Mouse (Mus musculus) forebrain, postnatal 0 days (tissue): ENCODE results near the gene Cdc42. TPM values are rescaled to one million over a fixed set of nuclear protein-coding genes. Genes with fewer than 3 reads are reported as not detected.

Experiments
- ATAC-seq: fragments of 200-750 bp; cut with Nextera tagmentation; 2 replicates; pipeline ENCODE4 v1.8.0; 2017; ENCODE audit warnings: mild to moderate bottlenecking, moderate library complexity
- DNase-seq: peaks from one replicate; pipeline ENCODE4 v3.0.0-alpha.2; 2015
- H3K27ac ChIP-seq: fragments of 300-500 bp; sonication (generic); 2 replicates; pipeline ENCODE4 v1.5.1; 2014; ENCODE audit warnings: low read depth, mild to moderate bottlenecking, antibody characterized with exemption, low read length, moderate library complexity, mixed read lengths
- H3K27me3 ChIP-seq: fragments of 300-500 bp; sonication (generic); 2 replicates; pipeline ENCODE4 v1.6.1; 2014; ENCODE audit warnings: mild to moderate bottlenecking, low read length, mixed read lengths; ENCODE audit not compliant: insufficient read depth
- H3K36me3 ChIP-seq: fragments of 300-500 bp; sonication (generic); 2 replicates; pipeline ENCODE4 v1.6.1; 2014; ENCODE audit warnings: mild to moderate bottlenecking, moderate library complexity; ENCODE audit not compliant: insufficient read depth
- H3K4me1 ChIP-seq: fragments of 300-500 bp; sonication (generic); 2 replicates; pipeline ENCODE4 v1.6.1; 2014; ENCODE audit warnings: antibody characterized with exemption; ENCODE audit not compliant: insufficient read depth
- H3K4me2 ChIP-seq: fragments of 300-500 bp; sonication (generic); 2 replicates; pipeline ENCODE4 v1.6.1; 2014; ENCODE audit warnings: low read depth, mild to moderate bottlenecking, moderate library complexity
- H3K4me3 ChIP-seq: fragments of 300-500 bp; sonication (generic); 2 replicates; pipeline ENCODE4 v1.5.1; 2014; ENCODE audit warnings: low read depth, low read length, mixed read lengths
- H3K9ac ChIP-seq: fragments of 300-500 bp; sonication (generic); 2 replicates; pipeline ENCODE4 v1.6.1; 2014; ENCODE audit warnings: mild to moderate bottlenecking
- H3K9me3 ChIP-seq: fragments of 300-500 bp; sonication (generic); 2 replicates; pipeline ENCODE4 v1.6.1; 2016; ENCODE audit warnings: low read length
- CTCF ChIP-seq: sonication (generic); IDR thresholded peaks from 2 replicates; pipeline ENCODE4 v1.5.1; 2016; ENCODE audit warnings: antibody characterized with exemption, control low read depth, low read depth
- WGBS: fragments of 180-500 bp; shearing (Covaris S2); extraction: QIAGEN DNeasy Blood & Tissue Kit; methylation state at CpG from one replicate; pipeline ENCODE4 v1.1.7; 2014; 5-methylcytosine and 5-hydroxymethylcytosine counted together
- polyA plus RNA-seq: library from polyadenylated mRNA; unstranded; fragments of >200 nt; fragmentation: Nextera tagmentation; extraction: Ambion mirVana; gene quantifications from 2 replicates; pipeline ENCODE4 v1.2.1, GENCODE M21; 2015
- total RNA-seq: library from RNA; depleted of rRNA; stranded (reverse); fragments of >200 nt; gene quantifications from 2 replicates; pipeline ENCODE4 v1.2.3, GENCODE M21; 2014

Cdc42 gene
- total and polyA plus RNA-seq, 2 experiments from 2014 or later: 699 to 1,221 TPM

DNA sequence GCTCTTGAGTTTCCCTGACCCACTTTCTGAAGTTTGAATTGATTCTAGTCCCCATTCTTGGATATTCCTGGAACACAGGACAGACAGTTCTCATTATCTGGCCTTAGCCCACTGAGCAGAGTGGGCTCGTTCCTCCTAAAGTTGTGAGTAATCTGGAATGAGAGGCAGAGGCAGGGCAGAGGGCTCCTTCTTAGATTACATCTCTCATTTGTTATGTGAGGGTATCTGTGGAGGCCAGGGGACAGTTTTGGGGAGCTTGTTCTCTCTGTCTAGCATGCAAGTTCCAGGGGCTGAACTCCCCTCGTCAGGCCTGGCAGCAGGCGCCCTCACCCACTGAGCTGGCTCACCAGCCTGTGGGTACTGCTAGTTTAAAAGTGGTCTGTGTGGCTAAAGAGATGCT, 21.6 kb upstream of the Cdc42 start:
- Histone ChIP-seq H3K36me3 (no peaks in the 10 kb centered on the region), H3K27ac (no peak overlapping the region), H3K27me3 (no peaks in the 10 kb centered on the region), H3K9me3 (no peaks in the 10 kb centered on the region), H3K4me3 (no peak overlapping the region), H3K4me1 (no peaks in the 10 kb centered on the region), H3K9ac (no peak overlapping the region), H3K4me2 (no peak overlapping the region)
- no peak for ATAC-seq
- DNase-seq: no peak
- TF ChIP-seq CTCF: no peak
- WGBS: 82% methylated on average over 3 of the region's 3 CpGs

DNA sequence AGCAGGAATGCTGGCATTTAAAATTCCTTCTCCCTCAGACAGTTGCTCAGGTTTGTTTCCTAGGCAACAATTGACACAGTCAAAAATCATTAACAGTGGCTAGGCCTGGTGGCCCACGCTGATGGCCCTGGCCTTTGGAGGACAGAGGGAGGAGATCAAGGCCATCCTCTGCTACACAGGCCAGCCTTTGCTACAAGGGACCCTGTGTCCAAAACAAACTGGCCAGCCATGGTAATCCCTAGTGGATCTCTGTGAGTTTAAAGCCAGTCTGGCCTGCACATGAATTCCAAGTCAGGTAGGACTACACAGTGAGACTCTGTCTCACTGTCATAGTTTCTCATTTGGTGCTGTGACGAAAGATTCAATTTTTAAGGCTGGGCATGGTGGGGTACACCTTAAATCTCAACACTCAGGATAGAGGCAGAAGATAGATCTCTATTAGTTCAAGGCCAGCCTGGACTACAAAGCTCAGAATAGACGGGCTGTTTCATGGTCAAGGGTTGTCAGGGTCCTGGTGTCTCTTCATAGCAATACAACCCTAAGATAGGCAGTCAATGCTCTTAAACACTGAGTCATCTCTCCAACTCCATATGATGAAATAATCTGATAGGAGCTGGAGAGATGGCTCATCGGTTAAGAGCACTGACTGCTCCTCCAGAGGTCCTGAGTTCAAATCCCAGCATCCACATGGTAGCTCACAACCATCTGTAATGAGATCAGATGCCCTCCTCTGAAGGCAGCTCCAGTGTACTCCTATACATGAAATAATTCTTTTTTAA, 20.2 kb upstream of the Cdc42 start:
- ATAC-seq (no peak), DNase-seq (no peak)
- H3K4me1 ChIP-seq: no peaks in the 10 kb centered on the region
- H3K9ac ChIP-seq: no peak overlapping the region
- 80% methylated on average over 4 of the region's 4 CpGs for WGBS
- no peaks in the 10 kb centered on the region for H3K9me3 ChIP-seq
- no peak overlapping the region for H3K4me3 ChIP-seq
- H3K27ac ChIP-seq: no peak overlapping the region
- H3K36me3 ChIP-seq: no peaks in the 10 kb centered on the region
- no peak for TF ChIP-seq CTCF
- H3K4me2 ChIP-seq: no peak overlapping the region
- no peaks in the 10 kb centered on the region for H3K27me3 ChIP-seq

DNA sequence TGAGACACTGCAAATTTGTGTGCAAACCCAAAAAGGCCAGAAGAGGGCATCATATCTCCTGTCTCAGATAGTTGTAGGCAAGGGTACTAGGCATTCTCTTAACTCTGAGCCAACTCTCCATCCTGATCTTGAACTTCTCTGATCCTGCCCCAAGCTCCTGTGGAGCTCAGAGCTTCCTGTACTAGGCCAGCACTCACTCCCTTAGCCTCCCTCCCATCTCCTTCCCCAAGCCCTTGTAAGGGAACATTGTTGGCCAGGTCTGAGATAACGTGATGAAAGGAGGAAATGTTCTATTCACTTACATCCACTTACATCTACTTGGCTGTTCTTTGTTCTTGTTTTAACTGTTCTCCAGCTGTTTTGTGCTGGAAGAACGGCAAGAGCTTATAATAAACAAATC, 19.3 kb upstream of the Cdc42 start:
- WGBS: 51% methylated on average over 2 of the region's 2 CpGs
- no peak overlapping the region for H3K4me3 ChIP-seq
- no peak for DNase-seq

DNA sequence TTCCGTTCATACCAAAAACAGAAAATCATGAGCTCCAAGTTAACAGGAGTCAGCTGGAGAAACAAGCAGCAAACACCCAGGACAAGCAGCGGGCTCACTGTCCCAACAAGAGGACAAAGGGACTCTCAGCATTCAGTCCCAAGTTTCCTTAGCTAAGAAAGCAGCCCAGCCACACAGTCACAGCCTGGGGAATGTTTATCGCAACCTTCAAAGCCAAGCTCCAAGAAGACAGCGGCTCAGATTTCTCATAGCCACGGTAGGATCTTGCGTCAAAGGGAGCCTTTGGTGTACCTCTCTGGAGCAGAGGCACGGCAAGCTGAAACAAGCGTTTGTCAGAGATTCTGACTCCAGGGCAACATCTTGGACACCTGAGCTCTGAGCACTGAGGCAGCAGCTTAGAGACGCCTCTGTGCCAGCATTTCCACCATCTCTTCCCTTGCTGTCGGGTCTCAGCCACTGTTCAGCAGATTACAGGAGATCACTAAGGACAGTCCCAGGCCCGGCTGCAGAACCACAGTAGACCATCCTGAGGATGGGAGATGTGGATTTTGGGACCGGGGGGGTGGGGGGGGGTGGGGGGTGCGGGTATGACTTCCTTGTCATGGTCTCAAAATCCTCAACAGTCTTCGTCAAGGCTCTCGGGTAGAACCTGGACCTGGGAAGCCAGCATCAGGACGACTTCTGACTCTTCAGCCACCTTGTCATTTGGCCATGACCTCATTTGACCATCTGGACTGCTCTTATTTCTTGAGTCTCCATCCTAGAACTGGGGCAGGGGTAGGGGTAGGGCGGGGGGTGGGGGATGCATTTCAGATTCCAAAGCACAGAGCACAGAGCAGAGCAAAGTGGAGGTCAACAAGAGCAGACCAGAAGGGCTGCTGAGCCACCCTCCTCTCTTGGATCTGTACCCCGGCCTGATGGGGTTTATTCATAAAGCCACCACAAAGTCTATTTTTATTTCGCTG, 18.1 kb upstream of the Cdc42 start:
- no peaks in the 10 kb centered on the region for H3K9me3 ChIP-seq
- no peak overlapping the region for H3K9ac ChIP-seq
- no peak overlapping the region for H3K4me2 ChIP-seq
- no peaks in the 10 kb centered on the region for H3K27me3 ChIP-seq
- ATAC-seq (no peak), DNase-seq (no peak)
- WGBS: 55% methylated on average over 19 of the region's 19 CpGs
- no peak for TF ChIP-seq CTCF
- no peak overlapping the region for H3K4me3 ChIP-seq
- H3K4me1 ChIP-seq: no peaks in the 10 kb centered on the region
- no peaks in the 10 kb centered on the region for H3K36me3 ChIP-seq
- H3K27ac ChIP-seq: no peak overlapping the region

More for the DNA sequence above, 19.3 kb upstream of the Cdc42 start:
- no peak overlapping the region for H3K4me2 ChIP-seq
- no peaks in the 10 kb centered on the region for H3K36me3 ChIP-seq
- no peak for ATAC-seq
- no peak overlapping the region for H3K9ac ChIP-seq
- no peaks in the 10 kb centered on the region for H3K9me3 ChIP-seq
- H3K27ac ChIP-seq: no peak overlapping the region
- H3K4me1 ChIP-seq: no peaks in the 10 kb centered on the region
- no peak for TF ChIP-seq CTCF
- no peaks in the 10 kb centered on the region for H3K27me3 ChIP-seq

DNA sequence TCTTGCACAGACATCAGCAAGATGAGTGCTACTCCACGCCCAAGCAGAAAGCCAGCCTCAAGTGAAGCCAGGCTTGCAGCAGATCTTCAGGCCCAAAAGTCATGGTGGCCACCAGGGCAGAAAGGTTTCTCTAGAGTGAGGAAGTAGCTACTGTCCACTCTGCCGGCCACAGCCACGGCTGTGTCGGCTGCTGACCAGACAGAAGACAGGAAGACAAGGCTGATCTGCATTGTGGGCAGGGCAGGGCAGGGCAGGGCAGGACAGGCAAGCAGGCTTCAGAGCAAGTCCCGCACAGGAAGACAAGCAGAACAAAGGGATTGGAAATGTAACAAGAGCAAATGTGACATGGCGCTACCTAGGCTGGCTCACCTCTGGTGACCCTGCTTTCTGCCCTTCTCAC, 16.2 kb upstream of the Cdc42 start:
- no peaks in the 10 kb centered on the region for H3K27me3 ChIP-seq
- no peak overlapping the region for H3K4me2 ChIP-seq
- WGBS: 70% methylated on average over 6 of the region's 6 CpGs
- no peak overlapping the region for H3K9ac ChIP-seq
- no peaks in the 10 kb centered on the region for H3K36me3 ChIP-seq
- H3K27ac ChIP-seq: no peak overlapping the region
- H3K9me3 ChIP-seq: no peaks in the 10 kb centered on the region
- 0 out of 2 replicates have a peak, but pooled peaks cover 8% of the 10 kb centered on the region for H3K4me1 ChIP-seq
- ATAC-seq: no peak
- no peak overlapping the region for H3K4me3 ChIP-seq
- no peak for TF ChIP-seq CTCF
- DNase-seq: no peak

DNA sequence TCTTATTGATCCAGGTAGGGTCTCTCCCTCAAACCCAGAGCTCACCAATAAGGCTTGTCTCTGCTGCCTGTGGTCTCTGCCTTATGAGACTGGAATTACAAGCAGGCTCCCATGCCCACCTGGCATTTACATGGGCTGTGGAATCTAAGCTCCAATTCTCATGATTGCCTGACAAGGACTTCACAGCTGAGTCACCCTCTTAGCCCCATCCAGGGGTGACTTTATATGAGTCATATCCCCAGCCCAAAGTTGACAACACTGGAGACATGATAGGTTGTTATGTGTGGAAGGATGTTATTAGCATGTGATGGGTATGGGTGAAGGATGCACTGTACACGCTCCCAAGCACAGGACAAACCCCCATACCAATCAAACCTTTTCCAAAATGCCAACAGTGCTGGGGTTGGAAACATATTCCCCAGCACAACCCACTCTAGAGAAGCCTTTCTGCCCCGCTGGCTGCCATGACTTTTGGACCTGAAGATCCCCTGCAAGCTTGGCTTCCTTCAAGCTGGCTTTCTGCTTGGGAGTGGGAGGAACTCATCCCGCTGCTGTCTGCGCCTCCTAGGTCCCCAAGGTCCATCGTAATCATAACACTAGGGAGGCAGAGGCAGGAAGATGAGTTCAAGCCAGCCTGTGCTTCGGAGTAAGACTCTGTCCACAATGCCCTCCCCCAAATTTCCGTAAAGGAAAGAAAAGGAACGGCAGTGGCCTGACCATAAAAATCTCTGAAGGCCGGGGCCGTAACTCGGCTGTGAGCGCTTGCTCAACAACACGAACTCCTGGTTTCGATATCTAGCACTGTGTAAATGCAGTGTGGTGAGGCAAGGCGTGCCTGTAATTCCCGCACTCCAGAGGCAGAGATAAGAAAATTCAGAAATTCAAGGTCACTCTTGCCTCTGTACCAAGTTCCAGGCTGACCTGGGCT, 14.3 kb upstream of the Cdc42 start:
- H3K4me3 ChIP-seq: no peak overlapping the region
- WGBS: 91% methylated on average over 16 of the region's 16 CpGs
- no peak overlapping the region for H3K4me2 ChIP-seq
- ATAC-seq: no peak
- TF ChIP-seq CTCF: no peak
- H3K4me1 ChIP-seq: 0 out of 2 replicates have a peak, but pooled peaks cover 8% of the 10 kb centered on the region
- H3K27me3 ChIP-seq: no peaks in the 10 kb centered on the region
- H3K9me3 ChIP-seq: no peaks in the 10 kb centered on the region
- no peak overlapping the region for H3K9ac ChIP-seq
- H3K27ac ChIP-seq: no peak overlapping the region
- DNase-seq: no peak
- H3K36me3 ChIP-seq: no peaks in the 10 kb centered on the region
